Mouse (Mus musculus) T-helper 17 cell (primary cell): ENCODE results near the gene Ttll4.

Experiments
- in situ Hi-C, 2 experiments: fragments of 300-600 bp; cut with MboI, MseI; formaldehyde crosslinking; loops; 1 replicate in 1 of 2; 2 replicates in 1 of 2; pipeline ENCODE4 v1.15.1; 2025; ENCODE audit warnings: high pct_unique_total_duplicates in 2 of 2

Ttll4 gene

GRCm38 (mm10) chr1:74709566-74709965, 48.0 kb downstream of the Ttll4 start:
- in situ Hi-C loops: loop anchor here in 1 of 2 experiments (5.0 kb wide), 1 partner anchor 67 kb away; no protein-coding TSS in a partner anchor

- in situ Hi-C loops: loop anchor here in 1 of 2 experiments (10.0 kb wide), 1 partner anchor 413 kb away; the partner anchor contains the start of gene Nhej1
Observed at GRCm38 (mm10) chr1:74712046-74712445, 50.5 kb downstream of the Ttll4 start.

GRCm38 (mm10) chr1:74712461-74713098, 51.0 kb downstream of the Ttll4 start:
- in situ Hi-C loops: loop anchor here in 1 of 2 experiments (10.0 kb wide), 1 partner anchor 412 kb away; the partner anchor contains the start of gene Nhej1

- in situ Hi-C loops: loop anchor here in 1 of 2 experiments (10.0 kb wide), 1 partner anchor 412 kb away; the partner anchor contains the start of gene Nhej1
Observed at GRCm38 (mm10) chr1:74713099-74713858, 51.7 kb downstream of the Ttll4 start, which contains the start of gene Cyp27a1. Cyp27a1 (plus strand) TSS chr1:74713574.

- in situ Hi-C loops: loop anchor here in 1 of 2 experiments (10.0 kb wide), 1 partner anchor 411 kb away; the partner anchor contains the start of gene Nhej1
Observed at GRCm38 (mm10) chr1:74713859-74714730, 52.5 kb downstream of the Ttll4 start.

DNA sequence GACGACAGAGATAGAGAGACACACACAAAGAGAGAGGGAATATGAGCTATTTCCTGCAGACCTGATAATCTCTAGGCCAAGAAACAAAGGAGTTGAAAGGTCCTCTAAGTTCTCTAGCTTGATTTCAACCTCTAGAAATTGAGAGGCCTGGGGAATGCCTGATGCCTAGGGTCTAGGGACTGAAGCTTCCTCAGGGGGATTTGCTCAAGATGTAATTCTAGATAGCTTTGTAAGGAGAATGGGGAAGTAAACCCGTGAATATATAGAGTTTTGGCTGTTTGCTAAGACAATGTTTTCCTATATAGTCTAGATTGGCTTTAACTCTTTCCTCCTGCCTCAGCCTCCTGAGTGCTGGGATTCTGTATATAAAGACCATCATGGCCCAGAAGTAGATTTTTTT, 53.4 kb downstream of the Ttll4 start:
- in situ Hi-C loops: loop anchor here in 1 of 2 experiments (10.0 kb wide), 1 partner anchor 410 kb away; the partner anchor contains the start of gene Nhej1

GRCm38 (mm10) chr1:74715468-74715867, 53.9 kb downstream of the Ttll4 start:
- in situ Hi-C loops: loop anchor here in 1 of 2 experiments (10.0 kb wide), 1 partner anchor 409 kb away; the partner anchor contains the start of gene Nhej1

GRCm38 (mm10) chr1:74715886-74716285, 54.3 kb downstream of the Ttll4 start:
- in situ Hi-C loops: loop anchor here in 1 of 2 experiments (10.0 kb wide), 1 partner anchor 409 kb away; the partner anchor contains the start of gene Nhej1

GRCm38 (mm10) chr1:74718113-74718512, 56.6 kb downstream of the Ttll4 start:
- in situ Hi-C loops: loop anchor here in 1 of 2 experiments (10.0 kb wide), 1 partner anchor 407 kb away; the partner anchor contains the start of gene Nhej1

- in situ Hi-C loops: loop anchor here in 1 of 2 experiments (10.0 kb wide), 1 partner anchor 406 kb away; the partner anchor contains the start of gene Nhej1
Observed at GRCm38 (mm10) chr1:74719281-74719680, 57.7 kb downstream of the Ttll4 start.

DNA sequence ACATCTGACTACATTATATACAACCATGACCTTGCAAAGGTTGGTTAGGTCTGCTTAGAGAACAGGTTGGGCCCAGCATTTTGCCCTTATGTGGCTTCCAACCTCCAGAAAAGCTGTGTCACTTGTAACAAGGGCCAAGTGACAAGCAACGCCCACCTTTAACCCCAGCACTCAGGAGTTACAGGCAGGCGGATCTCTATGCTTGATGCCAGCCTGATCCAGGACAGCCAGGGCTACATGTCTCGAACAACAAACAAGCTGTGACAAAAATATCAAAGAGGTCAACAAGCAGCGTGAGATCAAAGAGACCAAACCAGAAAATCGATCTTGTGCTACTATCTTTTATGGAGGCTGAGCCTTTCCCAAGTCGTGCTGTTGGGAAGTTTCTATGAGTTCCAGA, 60.1 kb downstream of the Ttll4 start:
- in situ Hi-C loops: no loop called here

DNA sequence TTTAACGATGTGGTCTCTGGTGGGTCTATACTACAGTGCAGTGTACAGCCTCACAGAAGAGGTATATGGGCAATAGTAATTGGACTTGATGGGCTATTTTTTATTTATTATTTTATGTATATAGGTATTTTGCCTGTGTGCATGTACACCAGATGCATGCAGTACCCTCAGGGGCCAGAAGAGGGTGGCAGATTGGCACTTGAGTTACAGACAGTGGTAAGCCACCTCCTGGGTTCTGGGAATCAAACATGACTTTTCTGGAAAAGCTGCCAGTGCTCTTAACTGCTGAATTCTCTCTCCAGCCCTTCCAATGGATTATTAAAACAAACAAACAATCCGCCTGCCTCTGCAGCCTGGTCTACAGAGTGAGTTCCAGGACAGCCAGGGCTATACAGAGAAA, 62.2 kb downstream of the Ttll4 start:
- in situ Hi-C loops: no loop called here

- in situ Hi-C loops: no loop called here
Observed at GRCm38 (mm10) chr1:74726114-74726513, 64.6 kb downstream of the Ttll4 start.

GRCm38 (mm10) chr1:74726674-74727073, 65.1 kb downstream of the Ttll4 start:
- in situ Hi-C loops: no loop called here

GRCm38 (mm10) chr1:74728446-74728845, 66.9 kb downstream of the Ttll4 start:
- in situ Hi-C loops: no loop called here

GRCm38 (mm10) chr1:74736977-74737376, 75.4 kb downstream of the Ttll4 start:
- in situ Hi-C loops: no loop called here

GRCm38 (mm10) chr1:74737500-74737899, 76.0 kb downstream of the Ttll4 start:
- in situ Hi-C loops: no loop called here

- in situ Hi-C loops: no loop called here
Observed at GRCm38 (mm10) chr1:74740846-74741245, 79.3 kb downstream of the Ttll4 start.

- in situ Hi-C loops: no loop called here
Observed at GRCm38 (mm10) chr1:74747335-74747734, 85.8 kb downstream of the Ttll4 start.

DNA sequence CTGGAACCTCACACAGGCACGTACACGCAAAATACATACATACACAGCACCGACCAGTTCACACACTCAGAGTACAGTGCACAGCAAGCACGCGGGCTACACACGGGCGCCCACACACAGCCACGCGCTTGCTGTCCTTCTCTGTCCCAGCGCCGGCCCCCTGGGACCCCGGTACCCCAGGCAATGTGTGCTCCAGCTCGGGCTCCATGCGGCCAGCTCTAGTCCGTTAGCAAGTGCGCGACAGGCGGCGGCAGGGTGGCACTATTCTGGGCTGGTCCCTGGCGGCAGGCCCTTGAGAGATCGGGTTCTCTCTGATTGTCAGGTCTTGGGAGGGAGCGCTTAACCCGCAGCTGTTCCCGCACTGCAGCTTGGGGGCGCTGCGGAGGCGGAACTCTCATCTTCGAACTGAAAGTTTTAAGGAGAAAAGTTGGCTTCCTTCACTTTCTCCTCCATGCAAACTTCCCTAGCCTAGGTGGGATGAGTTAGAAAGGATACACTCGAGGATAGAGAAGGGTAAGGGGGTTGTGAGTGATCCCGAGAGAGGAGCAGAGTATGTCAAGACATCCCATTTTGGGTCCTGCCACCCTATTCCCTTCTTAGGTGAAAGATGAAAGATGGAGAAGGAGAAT, 87.2 kb downstream of the Ttll4 start, which contains the start of gene Prkag3:
Gene Prkag3, minus strand, starts transcription at position 579 of the 629 bp plus-strand sequence.
- in situ Hi-C loops: no loop called here
